Mouse (Mus musculus): ENCODE data around the gene Fkbp1b.

GRCm38 (mm10) chr12:4842456-4842855 lies 1.1 kb upstream of the Fkbp1b start:
- TF ChIP-seq CTCF (IDR thresholded peaks at IDR 0.05; ENCODE audit: insufficient read depth, low read depth, low read length) (no peak), POLR2A (IDR thresholded peaks at IDR 0.05; ENCODE audit: insufficient read depth, low read depth, low read length) (no peak)

Measured in olfactory bulb, adult 2 months (tissue).